Mouse (Mus musculus) frontal cortex, postnatal 14 days (tissue): ENCODE measurements at regions not wholly inside any gene's neighbourhood (a gene's known extent, or its start where the extent isn't known, plus 50 kb on each side); places are given as distances from the start of the nearest gene placed in this dataset.

Experiments used
- DNase-seq, 2 experiments: peaks; one replicate each; pipeline ENCODE4 v3.0.0; 2022; ENCODE audit warnings: low spot score in 2 of 2

DNA sequence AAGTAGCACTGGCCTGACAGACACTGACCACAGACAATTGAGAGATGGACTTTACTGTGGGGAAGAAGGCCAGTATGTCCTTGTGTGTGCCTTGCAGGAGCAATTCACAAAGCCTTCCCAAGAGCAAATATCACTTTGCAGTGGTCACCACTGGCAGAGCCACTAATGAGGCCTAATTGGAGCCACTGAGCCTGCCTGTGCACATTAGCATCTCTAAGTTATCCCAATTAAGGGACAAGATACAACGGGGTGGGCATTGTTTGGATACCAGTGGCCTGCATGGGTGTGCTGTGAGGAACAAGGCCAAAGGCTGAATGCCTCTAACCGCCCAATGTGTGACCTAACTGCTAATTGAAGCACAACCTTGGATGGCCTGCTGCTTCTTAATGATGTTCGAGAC is 433.4 kb upstream of the Ptbp2 start:
- DNase-seq: no peak

DNA sequence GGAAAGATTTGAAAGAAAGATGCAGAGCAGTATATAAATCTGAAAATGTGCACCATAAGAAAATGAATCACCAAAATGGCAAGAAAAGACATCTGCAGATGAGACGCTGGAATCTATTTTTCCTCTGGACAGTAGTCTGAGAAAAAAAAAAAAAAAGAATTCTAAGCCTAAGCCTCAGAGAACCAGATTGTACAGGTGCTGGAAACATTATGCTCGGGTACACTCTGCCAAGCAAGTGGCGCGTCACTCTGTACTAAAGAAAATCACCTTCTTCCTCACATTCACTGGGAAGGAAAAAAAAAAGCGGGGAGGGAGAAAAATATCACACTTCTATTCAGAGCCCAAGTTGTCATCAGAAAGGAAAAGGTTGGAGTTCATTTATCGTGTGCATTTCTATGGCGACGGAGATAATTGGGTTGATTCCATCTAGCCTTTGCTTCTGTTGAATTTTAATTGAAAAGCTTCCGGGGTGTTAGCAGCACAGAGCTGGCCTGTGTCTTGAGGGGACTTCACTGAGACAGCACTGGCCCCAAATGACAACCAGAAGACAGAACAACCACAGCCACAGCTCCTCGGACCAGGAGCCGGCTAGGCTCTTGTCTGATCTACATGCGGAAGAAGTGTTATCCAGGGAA is 430.5 kb upstream of the Ptbp2 start:
- no peak for DNase-seq

DNA sequence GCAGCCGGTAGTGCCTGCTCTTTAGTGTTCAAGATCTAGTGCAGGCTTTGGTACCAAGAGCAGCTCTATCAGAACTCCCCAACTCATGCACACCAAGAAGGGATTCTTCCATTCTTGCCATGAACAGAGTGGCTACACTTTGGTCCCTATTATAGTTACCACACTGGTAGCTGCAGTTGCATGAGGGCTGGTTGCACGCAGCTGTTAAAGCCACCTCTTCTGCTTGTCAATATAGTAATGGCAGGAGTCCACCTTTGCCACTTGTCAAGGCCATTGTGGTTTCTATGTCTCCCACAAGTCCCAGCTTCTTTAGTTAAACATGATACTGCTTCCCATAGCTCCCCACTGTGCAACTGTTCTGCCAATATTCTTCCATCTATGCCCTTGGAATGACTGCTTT is 415.1 kb upstream of the Ptbp2 start:
- DNase-seq: no peak

DNA sequence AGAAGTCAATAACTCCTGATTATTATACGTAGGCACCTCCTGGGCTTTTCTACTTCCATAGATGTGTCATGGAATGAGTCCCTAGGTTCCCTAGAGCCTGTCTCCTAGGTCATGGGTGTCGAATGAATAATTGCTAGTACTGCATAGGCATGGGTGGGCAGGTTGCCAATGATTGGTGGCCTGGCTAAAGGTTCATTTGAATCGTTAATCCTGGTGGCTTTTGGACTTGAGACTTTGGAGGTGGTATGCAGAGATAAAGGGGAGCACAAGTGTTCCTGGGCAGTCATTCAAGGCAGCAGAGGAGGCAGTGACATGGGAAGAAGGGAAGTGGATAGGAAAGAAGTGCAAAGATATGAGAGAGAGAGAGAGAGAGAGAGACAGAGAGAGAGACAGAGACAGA is 410.2 kb upstream of the Ptbp2 start:
- no peak for DNase-seq

DNA sequence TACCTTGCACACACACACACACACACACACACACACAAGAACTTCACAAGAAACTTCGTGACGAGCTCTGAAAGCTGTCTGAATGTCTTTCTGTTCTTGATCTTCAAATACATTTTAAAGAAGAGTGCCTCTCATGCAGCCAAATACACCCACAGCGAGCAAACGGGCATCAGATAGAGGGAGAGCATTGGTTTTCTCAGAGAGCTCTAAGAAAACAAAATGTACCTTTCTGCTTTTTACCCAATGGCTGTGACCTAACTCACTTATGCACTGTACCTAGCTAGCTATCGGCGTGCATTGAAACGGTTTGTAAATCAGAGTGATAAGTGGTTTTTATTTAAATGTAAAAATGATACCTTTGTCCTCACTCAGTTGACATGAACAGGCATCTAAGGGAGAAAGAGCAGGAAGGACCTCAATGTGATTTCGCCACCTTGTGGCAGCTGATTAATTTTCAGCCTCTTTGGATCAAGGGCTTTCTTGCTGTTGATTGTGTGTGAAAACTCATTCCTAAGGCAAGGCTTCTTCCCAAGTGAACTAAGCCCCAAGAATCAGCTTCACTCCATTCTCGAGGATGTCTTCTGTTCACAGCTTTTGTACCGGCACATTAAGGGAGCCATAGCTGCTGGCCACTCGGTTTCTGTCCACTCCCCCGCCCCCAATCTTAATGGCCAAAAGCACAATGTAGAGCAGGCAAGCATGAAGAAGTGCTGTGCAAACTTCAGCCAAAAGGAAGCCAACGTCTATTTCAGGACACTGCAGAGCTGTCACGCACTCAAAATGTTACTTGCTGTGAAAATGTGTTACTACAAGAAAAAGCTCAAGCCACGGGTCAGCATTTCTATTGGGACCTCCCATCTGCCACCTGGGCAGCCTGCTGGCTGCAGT is 408.4 kb upstream of the Ptbp2 start:
- DNase-seq: peak; percentile 54 to 72

DNA sequence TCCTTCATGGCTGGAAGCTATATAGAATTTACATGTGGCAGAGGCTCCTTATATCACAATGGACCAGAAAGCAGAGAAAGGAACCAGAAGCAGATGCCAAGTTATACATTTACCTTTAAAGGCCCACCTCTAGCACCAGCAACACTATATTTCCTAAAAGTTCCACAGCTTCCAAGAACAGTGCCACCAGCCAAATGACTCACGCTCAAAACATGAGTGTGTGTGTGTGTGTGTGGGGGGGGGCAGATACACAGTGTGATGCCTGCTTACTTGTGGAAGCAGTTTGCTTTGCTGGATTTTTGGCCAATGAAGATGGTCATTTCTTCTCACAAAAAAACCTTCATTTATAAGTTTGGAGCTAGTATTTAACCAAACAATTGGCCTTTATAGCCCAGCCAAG is 405.3 kb upstream of the Ptbp2 start:
- DNase-seq: no peak

DNA sequence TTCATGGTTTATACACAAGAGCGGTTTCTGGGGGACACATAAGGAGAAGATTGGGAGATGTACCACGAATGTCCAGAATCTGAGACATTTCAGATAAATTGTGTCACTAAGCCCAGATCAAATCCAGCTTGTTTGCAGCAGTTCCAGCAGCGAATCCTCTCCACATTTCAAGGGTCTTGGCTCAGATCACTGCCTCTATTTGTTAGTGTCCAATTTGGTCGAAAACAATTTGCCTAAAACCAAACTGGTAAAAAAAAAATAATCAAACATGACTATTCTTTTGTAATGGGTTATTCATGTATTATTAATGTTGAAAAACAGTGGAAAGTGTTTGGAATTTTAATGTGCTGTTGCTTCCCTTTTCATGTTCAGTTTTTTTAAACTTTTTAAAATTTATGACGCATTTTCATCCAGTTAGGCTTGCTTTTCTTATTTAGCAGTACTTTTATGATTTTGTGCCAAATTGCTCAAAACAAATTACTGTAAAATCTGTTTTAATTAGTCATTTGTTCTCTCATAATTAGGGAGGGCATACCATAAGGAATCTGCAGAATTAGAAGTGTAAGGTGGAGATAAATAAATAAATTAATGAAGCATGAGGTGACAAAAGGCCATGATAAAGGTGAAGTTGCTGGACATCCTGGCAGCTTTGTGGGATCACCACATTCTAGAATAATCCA is 396.8 kb upstream of the Ptbp2 start:
- DNase-seq: no peak

DNA sequence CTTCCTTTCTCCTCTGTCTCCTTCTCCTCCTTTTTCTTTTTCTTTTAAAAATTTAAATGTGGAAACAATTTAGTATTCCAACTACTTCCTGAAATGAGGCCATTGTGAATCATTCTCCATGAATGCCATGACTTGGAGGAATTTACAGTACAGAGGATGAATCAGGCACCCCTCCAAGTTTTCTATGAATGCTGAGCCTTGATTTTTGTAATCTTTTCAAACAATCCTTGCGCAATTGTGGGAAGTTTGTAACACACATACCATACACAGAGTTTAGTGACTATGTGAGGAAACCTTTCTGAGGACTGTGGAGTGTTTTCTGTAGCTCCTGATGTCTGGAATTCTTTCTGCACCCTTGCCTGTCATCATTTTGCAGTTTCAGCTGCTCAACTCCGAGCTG is 391.4 kb upstream of the Ptbp2 start:
- no peak for DNase-seq
